Mouse (Mus musculus) c-Kit-positive CD71-positive TER-119-negative erythroid progenitor cells, embryonic 14.5 days (primary cell): ENCODE data around the gene Usp6nl.

ENCODE experiments used
- DNase-seq: peaks from one replicate; pipeline ENCODE4 v3.0.0-alpha.2; 2013; ENCODE audit warnings: low read depth

Gene Usp6nl

DNA sequence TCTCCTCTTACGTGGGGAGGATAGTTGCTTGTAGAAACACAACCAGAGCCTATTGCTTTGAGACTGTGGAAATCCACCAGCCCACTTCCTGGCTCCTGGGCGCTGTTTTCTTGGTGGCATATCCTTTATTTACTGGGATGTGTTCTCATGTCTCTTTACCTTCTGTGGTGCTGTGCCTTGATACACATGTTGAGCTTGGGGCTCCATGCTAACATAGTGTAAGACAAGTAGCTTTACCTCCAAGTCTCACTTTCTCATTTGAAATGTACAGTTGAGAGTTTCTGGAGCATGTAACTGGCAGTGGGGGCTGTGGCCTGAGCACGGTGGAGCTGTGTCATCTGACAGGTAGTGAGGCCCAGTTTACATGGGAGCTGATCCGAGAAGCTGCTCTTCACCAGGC, 54.5 kb downstream of the Usp6nl start:
- no peak for DNase-seq

DNA sequence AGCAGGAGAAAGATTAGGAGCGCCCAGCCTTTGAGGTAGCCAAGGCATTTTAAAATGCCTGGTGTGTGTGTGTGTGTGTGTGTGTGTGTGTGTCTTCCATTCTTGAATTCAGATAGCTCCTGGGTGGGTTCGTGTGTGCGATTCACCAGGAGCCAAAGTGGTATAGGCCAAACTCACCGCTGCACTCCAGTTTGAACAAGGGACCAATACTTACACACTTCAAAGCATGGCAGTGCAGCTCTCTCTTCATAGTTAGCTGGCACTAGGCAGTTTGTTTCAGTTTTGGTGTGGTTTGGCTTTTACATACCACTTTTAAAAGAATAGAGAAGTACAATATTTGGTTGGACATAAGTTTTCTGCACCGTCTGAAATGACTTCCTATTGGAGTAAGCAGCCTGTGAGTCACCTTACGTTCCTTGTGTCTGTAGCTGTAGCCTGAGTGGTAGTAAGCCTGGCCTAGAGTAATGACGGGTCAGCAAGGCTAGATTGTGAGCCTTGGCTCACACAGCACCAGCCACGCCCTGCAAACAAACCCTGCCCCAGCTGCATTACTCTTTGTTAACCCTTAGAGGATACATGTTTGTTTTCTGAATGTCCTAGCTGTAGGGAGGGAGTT, 56.2 kb downstream of the Usp6nl start:
- no peak for DNase-seq

DNA sequence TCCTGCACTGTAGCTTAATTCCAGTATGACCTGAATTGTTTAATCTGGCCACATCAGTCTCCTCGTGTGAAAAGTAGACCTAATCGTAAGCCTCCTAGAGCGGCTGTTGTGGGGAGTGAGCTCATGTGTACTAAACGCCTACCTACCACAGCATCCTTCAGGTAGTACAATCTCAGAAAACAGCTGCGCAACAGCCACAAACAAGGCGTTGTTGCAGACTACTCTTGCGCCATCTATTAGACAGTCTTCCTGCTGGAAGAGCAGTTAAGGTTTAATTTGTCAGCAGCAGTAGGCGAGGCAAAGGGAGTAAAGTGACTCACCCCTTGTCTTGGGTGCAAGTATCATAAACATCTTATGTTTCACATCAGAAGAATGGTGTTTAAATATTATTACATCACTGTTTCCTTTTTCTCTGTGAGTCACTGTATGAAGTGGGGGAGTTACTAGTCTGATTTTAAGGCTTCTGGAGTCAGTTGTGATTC, 57.3 kb downstream of the Usp6nl start:
- DNase-seq, result no peak

DNA sequence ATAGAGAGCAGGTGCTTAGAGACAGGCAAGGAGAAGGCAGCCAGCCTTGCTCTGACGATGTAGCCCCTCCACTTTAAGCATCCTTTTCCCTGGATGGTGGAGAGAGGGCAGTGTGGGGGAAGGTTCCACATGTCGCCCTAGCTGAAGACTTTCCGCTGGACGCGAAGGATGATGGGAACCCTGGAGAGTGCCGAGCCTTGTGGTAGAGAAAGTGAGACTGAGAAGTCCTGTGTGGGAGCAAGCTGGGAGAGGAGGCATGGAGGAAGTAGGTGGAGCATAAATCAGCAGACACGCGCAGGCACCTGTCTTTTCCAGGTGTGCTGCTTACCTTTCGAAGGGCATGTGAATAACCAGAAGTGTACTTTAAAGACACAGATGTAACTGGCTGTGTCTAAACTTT, 57.9 kb downstream of the Usp6nl start:
- DNase-seq, result no peak

DNA sequence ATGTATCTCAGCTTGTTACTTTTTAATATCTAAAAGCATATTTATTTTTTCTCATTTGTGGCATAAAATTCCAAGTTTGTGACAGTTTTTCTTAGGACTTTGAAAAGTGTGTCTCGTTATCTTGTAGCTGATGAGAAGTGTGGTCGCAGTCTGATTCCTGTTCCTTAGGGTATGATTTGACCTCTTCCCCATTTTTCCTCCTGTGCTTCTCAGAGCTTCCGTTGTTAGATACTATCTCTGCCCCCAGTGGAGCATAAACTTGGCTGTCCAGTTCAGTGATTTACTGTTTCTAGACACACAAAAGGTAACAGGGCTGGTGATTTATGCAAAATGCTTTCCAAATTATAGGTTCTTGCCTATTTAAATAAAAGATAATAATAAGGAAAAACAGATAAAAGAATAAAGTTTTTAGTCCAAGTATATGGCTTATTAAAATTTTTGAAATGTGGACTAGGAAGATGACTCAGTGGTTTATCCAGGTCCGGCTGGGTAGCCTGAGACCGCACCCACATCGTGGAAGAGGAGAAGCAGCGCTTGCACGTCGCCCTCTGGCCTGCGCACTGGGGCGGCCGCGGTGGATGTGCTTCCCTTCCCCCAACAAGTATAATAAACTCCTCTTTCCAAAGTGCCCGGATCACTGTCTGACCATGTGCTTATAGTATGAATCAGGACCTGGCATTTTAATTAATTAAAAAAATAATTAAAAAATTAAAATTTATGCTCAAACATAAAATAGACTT, 62.1 kb downstream of the Usp6nl start:
- DNase-seq, result no peak

DNA sequence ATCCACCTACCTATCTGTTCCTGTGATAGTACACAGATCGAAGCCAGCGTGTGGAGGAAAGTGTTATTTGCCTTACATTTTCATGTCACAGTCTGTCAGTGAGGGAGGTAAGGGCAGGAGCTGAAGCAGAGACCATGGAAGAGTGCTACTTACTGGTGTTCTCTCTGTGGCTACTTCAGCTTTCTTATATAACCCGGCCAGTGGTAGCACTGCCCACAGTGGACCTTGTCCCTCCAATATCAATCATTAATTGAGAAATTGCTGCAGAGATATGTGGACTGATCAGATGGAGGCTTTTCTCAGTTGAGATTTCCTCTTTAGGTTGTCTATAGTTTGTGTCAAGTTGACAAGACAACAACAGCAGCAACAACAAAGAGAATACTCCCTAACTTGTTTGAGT, 66.7 kb downstream of the Usp6nl start:
- no peak for DNase-seq

DNA sequence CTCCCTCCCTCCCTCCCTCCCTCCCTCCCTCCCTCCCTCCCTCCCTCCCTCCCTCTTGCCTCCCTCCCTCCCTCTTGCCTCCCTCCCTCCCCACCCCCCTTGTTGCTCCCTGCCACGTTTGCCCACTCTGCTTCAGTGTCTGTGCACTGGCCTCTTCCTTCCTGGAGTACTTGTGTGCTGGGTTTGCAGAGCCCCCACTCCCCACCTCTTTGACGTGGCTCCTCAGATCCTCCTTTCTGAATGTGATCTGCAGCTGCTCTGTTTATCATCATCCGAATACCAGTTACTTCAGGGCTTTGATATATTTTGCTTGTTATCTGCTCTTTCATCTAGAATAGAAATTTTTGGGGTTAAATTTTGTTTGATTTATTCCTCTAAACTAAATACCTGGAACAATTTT, 68.8 kb downstream of the Usp6nl start:
- no peak for DNase-seq

DNA sequence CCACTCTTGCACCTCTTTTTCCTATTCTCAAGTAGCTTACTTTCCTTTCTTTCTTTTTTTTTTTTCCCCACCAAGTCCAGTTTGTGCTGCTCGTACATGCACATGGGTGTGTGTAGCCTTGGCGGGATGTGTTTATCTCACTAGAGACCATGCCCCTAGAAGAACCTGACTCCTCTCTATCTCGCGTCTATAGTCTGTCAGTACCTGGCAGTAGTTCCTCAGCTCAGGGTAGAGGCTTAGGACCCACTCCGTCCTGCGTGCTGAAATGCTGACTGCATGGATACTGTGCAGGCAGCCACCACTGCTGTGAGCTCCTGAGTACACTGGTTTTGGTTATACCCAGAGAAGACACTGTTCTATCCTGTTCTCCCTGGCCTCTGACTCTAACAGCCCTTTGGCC, 69.5 kb downstream of the Usp6nl start:
- DNase-seq, result no peak

DNA sequence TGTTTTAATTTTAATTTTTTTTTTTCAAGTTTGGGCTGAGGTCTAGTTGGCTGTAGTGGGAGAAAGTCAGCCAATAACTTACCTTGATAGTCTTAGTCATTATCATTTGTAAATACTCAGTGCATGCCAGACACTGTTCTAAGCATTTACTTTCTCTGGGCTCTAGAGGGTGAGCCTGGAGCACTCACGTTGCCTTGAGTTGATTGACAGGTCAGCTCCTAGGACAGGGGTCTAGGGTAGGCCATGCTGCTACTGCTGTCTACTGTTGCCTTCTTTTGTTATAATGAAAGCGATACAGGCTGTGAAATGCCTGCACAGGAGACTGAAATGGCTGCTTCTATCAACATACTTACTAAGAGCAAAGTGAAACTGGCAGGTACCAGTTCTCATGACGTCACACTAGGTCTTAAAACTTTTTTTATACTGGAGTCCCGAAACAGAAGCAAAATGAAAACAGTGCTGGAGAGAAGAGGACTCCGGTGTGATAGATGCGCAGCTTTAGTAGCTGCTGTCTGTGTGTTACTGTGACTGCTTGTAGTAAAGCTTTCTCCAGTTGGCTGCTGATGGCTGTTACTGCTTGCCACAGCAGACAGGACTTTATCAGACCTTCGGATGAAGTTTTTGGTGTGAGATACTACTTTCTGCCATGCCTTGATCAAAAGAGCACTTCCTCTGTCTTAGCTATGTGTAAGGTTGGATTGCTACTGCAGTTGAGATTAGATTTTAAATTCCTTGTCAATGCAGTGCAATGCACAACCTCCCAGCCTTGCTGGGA, 73.6 kb downstream of the Usp6nl start:
- no peak for DNase-seq

DNA sequence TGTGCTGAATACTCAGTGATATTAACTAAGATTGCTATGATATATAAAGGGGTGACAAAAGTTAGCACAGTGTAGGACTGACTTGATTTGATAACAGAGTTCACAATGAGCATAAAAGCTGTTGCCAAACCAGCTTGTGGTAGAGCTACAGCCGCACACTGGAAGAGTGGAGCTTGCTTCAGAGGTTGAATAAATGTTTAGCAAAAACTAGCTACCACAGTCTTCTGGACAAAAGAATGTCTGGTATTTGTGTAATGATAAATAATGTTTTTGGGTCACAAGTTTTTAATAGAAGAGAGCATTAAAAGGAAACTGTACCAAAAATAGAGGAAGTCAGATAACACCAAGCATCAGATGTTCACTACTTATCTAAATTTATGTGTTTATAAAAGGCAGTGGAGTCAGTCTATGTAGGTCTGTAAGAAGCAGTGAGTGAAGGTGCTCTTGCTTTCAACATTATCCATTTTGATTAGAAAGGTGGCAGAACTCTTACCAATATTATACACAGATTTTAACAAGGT, 74.2 kb downstream of the Usp6nl start:
- no peak for DNase-seq

DNA sequence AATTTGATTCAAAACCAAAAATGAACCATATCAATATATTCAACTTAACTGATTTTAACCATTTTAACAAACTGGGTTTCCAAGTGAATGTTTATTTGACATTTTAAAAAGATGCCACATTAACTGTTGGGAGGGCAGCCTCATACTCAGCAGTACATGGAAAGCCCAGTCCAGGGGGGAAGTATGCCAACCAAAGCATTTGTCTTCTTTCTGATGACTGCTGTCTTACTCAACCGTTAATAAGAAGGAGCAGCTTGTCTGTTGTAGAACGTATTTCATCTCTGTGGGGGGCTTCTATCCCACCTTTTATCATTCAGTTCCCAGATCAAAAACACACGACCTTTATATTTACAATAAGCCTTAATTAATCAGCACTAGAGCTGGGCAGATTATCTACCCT, 74.7 kb downstream of the Usp6nl start:
- DNase-seq, result no peak

DNA sequence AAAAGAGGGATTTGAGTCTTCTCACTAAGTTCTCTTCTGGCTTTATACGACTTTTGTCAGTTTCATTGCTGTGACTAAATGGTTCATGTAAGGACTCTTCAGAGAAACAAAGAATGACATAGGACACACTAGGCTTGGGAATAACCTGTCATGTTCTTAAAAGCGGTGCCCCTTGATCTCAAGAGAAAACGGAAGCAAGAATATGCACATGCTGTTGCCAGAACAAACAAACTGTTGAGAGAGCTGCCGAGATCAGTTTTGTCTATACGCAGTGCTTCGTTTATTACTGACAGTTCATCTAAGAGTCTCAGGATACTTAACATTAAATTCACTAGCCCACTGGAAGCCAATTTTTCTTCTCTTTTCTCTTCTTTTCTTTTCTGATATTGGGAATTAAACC, 76.4 kb downstream of the Usp6nl start:
- DNase-seq, result no peak

DNA sequence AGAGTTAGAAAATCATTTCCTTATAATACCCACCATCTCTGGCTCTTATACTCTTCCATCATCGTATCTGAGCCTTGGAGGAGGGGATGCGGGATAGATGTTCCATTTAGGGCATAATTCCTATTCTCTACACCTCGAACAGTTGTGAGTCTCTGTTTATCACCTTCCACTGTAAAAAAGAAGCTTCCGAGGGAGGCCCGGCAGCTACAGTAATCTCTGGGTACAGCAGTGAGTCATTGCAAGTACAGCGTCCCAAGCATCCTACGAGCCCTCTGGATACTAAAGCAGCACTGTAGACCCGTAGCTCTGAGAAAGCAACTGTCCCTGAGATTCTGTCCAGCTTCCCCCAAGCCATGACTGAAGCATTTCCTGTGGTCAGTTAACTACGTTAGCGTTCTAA, 78.6 kb downstream of the Usp6nl start:
- DNase-seq, result no peak

DNA sequence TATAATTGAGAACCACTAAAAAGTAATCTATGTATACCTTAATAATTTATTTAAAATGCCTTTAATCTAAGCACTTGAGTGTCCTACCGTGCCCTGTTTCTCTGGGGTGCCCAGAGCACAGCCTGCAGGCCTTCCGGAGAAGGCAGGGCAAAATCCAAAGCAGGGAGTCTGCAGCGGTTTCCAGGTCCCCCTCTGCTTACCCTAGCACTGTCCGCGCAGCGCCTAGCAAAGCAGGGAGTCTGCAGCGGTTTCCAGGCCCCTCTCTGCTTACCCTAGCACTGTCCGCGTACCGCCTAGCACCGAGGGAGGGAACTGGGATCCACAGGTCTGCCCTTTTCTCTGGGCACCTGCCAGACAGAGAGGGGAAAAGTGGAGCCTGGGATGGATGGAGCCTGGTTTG, 80.9 kb downstream of the Usp6nl start:
- no peak for DNase-seq

DNA sequence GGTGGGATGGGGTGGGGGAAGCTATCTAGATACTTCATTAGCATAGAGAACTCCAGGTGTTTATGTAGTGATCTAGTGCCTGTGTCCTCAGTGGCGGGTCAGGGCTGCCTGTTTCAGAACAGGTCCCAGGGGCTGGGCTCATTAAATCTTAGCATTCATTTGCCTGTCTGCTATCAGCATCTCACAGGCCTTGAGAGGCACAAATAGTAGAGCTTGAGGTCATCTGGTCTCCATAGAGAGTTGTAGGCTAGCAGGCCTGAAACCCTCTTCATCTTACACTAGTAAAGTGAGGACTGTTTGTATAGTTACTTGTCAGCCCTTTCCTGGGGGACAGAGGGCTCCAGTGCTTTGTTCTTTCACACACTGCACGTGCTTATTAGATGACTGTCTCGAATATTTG, 81.5 kb downstream of the Usp6nl start:
- no peak for DNase-seq

DNA sequence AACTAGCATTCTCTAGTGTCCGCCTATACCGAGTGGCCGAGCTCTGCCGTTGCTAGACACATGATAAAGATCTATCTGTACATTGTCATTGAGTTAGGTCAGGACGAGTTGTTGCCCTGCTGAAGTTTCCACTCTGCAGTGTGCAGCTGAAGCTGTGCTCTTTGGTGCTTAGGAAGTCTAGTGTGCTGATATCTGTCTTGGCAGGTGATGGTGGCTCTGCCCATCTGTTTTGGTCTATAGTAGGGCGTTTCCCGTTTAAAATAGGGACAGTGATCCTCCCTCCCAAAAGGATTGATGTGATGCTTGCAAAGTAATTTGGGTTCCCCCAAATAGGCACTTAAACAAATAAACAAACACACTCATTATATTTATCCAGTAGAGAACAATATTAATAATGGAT, 82.2 kb downstream of the Usp6nl start:
- no peak for DNase-seq

DNA sequence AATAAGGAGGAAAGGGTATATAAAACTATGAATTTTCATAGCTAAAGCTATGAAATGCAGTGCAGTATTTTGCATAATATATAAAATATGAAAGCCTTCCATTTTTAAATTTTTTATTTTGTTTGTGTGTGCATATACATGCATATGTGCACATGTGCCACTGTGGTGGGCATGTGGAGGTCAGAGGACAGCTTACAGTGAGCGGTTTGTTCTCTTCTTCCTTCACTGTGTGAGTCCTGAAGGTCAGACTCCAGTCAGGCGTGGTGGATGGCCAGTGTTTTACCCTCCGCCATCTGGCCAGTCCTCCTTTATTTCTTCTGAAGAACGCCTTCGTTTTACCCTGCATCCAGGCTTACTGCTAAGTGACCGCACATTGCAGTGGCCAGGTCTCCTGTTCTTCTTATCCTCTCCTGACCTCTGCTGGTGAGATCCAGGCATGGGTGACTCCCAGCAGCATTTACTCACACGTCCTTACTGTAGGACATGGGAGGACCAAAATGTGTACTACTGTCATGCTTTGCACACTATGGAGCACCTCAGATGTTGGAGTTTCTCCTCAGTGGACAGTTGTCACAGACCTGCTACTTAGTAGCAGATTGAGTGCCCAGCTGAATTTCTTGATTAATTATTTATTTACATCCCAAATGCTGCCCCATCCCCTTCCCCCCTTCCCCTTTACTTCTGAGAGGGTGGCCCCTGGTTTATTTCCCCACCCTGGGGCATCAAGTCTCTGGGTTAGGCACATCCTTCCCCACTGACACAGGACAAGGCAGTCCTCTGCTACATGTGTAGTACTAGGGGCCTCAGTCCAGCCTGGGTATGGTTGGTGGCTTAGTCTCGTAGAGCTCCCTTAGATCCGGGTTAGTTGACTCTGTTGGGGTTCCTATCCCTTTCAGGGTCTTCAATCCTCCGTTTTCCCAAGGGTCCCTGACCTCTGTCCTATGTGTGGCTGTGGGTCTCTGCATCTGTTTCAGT, 82.9 kb downstream of the Usp6nl start:
- DNase-seq, result peak; percentile 60

DNA sequence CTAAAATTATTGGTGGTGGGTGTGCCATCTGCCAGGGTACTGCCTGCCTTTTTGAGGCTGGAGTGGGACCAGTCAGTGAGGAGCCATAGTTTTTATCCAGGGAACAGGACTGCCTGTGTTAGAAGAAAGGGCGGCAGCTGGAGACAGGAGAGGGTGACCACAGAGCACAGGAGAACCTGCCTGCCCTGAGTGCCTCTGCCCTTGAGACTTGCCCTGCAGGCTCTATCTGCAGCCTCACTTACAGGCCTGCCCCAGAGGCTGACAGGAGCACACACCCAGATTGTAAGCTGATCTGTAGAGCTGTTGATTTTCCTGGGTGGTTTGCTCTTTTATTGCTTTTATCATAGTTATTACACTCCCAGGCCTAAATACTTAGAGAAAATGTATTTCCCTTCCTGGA, 85.2 kb downstream of the Usp6nl start:
- no peak for DNase-seq

DNA sequence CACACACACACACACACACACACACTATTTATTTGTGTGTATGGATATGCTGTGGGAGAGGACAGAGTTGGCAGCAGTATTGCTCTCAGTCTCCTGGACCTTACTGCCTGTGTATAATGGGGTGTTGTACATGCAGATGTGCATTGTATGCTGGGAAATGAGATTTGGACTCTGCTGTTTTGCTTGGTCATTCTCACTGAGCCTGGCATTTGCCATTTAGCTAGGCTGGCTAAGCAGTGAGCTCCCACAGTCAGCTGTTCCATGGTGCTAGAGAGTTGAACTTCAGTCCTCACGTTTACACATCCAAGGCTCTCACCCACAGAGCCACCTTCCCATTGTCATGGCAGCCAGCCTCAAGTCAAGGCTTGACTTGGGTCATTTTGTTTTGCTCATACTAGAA, 90.2 kb downstream of the Usp6nl start:
- no peak for DNase-seq

DNA sequence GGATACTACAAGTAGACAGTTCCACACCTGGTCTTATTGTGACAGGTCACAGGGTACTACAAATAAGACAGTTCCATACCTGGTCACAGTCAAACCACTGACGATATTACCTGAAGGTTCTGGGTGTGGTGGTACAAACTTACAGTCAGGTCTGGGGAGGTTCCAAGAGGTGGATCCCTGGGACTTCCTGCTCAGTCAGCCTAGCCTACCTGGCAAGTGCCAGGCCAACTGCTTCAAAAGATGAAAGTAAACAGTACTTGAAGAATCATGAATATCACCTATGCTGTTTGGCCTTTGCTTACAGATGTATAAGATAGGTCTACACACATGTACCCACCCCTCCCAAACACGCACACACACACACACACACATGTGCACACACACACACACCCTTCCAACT, 91.3 kb downstream of the Usp6nl start:
- no peak for DNase-seq

DNA sequence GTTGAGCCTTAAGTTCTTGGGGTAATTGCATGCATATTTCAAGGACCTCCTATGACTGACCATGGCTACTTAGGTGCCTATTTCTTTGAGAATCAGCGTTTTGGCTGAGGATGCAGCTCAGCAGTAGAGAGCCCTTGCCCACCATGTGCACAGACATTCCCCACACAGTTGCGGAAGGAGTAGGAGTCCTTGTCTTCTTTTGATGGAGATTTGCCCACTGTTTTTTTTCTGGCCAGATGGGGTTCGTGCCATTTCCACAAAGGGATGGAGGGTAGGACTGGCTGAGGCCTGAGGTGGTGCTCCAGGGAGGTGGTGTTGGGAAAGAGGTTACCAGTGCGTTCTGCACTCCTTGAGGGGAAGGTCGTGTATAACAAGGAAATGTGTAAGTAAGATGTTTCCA, 91.9 kb downstream of the Usp6nl start:
- DNase-seq, result no peak

DNA sequence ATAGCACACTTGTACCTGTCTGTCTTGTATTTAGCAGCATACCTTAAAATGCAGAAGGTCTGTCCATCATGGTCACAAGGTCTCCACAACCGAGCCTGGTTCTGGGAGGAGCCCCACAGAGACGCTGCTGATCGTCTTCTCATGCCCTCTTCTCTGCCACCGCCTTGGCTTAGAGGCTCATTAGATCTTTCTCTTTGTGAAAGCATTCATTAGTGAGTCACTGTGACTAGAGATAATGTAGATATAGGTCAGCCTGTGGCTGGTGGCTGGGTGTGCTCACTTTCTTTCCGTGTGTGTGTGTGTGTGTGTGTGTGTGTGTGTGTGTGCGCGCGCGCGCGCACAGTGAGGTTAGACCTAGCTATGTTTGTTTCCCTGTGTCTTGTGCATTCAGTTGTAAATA, 94.7 kb downstream of the Usp6nl start:
- DNase-seq, result no peak
